Mouse (Mus musculus) lung, postnatal 0 days (tissue): ENCODE measurements at regions not wholly inside any gene's neighbourhood (a gene's known extent, or its start where the extent isn't known, plus 50 kb on each side); places are given as distances from the start of the nearest gene placed in this dataset.

Experiments used
- CTCF ChIP-seq: IDR thresholded peaks from 2 replicates; pipeline ENCODE4 v1.5.1; 2016; ENCODE audit warnings: antibody characterized with exemption, mild to moderate bottlenecking
- EP300 ChIP-seq: IDR thresholded peaks from 2 replicates; pipeline ENCODE4 v1.6.1; 2016; ENCODE audit warnings: antibody characterized with exemption, mild to moderate bottlenecking, control low read depth

DNA sequence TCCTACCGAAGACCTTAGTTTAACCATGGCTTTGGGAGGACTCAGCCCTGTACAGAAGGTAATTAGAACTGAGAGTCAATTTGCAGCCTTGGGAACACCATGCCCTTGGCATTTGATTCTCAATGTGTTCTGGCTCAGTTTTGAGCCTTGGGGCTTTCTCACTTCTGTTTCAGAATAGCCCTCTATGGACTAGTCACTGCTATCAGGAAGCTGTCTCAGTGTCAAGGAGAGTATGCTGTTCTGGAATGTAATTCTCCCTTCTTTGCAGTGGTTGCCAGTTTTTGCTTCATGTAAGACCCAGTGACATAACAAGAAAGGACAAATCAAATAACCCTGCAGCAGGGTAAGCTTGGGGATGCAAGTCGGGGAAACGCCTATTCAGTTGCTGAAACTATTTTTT lies 297.7 kb downstream of the Grxcr1 start:
- TF ChIP-seq CTCF (no peak), EP300 (no peak)
